Mouse (Mus musculus) heart, postnatal 0 days (tissue): Measurements from ENCODE around the gene Rpgrip1. TPM values are rescaled to one million over a fixed set of nuclear protein-coding genes. Genes with fewer than 3 reads are reported as not detected.
A peak's percentile ranks its signal among the peaks of the same experiment; 100 is the strongest.

Source experiments
- ATAC-seq: fragments of 200-750 bp; cut with Nextera tagmentation; 2 replicates; pipeline ENCODE4 v1.8.0; 2017; ENCODE audit warnings: low read depth, moderate number of reproducible peaks, moderate library complexity; ENCODE audit not compliant: insufficient read depth
- DNase-seq: peaks from one replicate; pipeline ENCODE4 v3.0.0-alpha.2; 2016; ENCODE audit warnings: low spot score
- H3K27ac ChIP-seq: fragments of 300-500 bp; sonication (generic); 2 replicates; pipeline ENCODE4 v1.5.1; 2014; ENCODE audit warnings: low read depth, mild to moderate bottlenecking
- H3K27me3 ChIP-seq: fragments of 300-500 bp; sonication (generic); 2 replicates; pipeline ENCODE4 v1.6.1; 2014; ENCODE audit warnings: low read length, mixed read lengths; ENCODE audit not compliant: control insufficient read depth, insufficient read depth
- H3K36me3 ChIP-seq: fragments of 300-500 bp; sonication (generic); replicated peaks from 2 replicates; pipeline ENCODE4 v1.6.1; 2014; ENCODE audit warnings: low read length, mixed read lengths; ENCODE audit not compliant: control insufficient read depth, insufficient read depth
- H3K4me1 ChIP-seq: fragments of 300-500 bp; sonication (generic); 2 replicates; pipeline ENCODE4 v1.6.1; 2014; ENCODE audit warnings: antibody characterized with exemption; ENCODE audit not compliant: control insufficient read depth, insufficient read depth
- H3K4me2 ChIP-seq: fragments of 300-500 bp; sonication (generic); 2 replicates; pipeline ENCODE4 v1.6.1; 2014; ENCODE audit warnings: low read depth, mild to moderate bottlenecking, low read length, moderate library complexity
- H3K4me3 ChIP-seq: fragments of 300-500 bp; sonication (generic); 2 replicates; pipeline ENCODE4 v1.5.1; 2014; ENCODE audit warnings: low read depth, low read length
- H3K9ac ChIP-seq: fragments of 300-500 bp; sonication (generic); replicated peaks from 2 replicates; pipeline ENCODE4 v1.6.1; 2014; ENCODE audit warnings: low read depth, low read length, mixed read lengths
- H3K9me3 ChIP-seq: fragments of 300-500 bp; sonication (generic); replicated peaks from 2 replicates; pipeline ENCODE4 v1.6.1; 2016; ENCODE audit warnings: low read length; ENCODE audit not compliant: control insufficient read depth
- CTCF ChIP-seq: IDR thresholded peaks from 2 replicates; pipeline ENCODE4 v1.5.1; 2016; ENCODE audit warnings: antibody characterized with exemption, control low read depth, low read depth
- EP300 ChIP-seq: IDR thresholded peaks from 2 replicates; pipeline ENCODE4 v1.6.1; 2016; ENCODE audit warnings: antibody characterized with exemption, low read depth
- WGBS: fragments of 180-500 bp; shearing (Covaris S2); extraction: QIAGEN DNeasy Blood & Tissue Kit; methylation state at CpG from one replicate; pipeline ENCODE4 v1.1.7; 2014; 5-methylcytosine and 5-hydroxymethylcytosine counted together
- polyA plus RNA-seq: library from polyadenylated mRNA; unstranded; fragments of >200 nt; fragmentation: Nextera tagmentation; extraction: Ambion mirVana; gene quantifications from 2 replicates; pipeline ENCODE4 v1.2.1, GENCODE M21; 2015
- total RNA-seq: library from RNA; depleted of rRNA; stranded (reverse); fragments of >200 nt; gene quantifications from 2 replicates; pipeline ENCODE4 v1.2.3, GENCODE M21; 2014; ENCODE audit warnings: low replicate concordance

The Rpgrip1 gene
- total and polyA plus RNA-seq, 2 experiments from 2014 or later, result 0.08 to 23.5 TPM

GRCm38 (mm10) chr14:52120169-52120568, 9.7 kb downstream of the Rpgrip1 start:
- no peaks in the 10 kb centered on the region for H3K36me3 ChIP-seq
- ATAC-seq (no peak), DNase-seq (no peak)
- no peak for TF ChIP-seq CTCF
- TF ChIP-seq EP300, result no peak
- no peak overlapping the region for H3K4me2 ChIP-seq
- WGBS, result 65% methylated on average over 7 of the region's 7 CpGs
- H3K4me1 ChIP-seq, result no peaks in the 10 kb centered on the region
- 0 out of 2 replicates have a peak, but pooled peaks cover 5% of the 10 kb centered on the region for H3K27me3 ChIP-seq
- H3K9me3 ChIP-seq, result no peaks in the 10 kb centered on the region
- no peak overlapping the region for H3K9ac ChIP-seq
- H3K4me3 ChIP-seq, result no peak overlapping the region
- H3K27ac ChIP-seq, result no peak overlapping the region

GRCm38 (mm10) chr14:52123918-52124317, 13.4 kb downstream of the Rpgrip1 start:
- 20% methylated on average over 4 of the region's 4 CpGs for WGBS
- no peak overlapping the region for H3K4me2 ChIP-seq
- H3K4me1 ChIP-seq, result no peaks in the 10 kb centered on the region
- no peak overlapping the region for H3K9ac ChIP-seq
- ATAC-seq (peak; percentile 36; the same call in 1 of the 2 replicates), DNase-seq (peak; percentile 67)
- H3K9me3 ChIP-seq, result no peaks in the 10 kb centered on the region
- H3K36me3 ChIP-seq, result no peaks in the 10 kb centered on the region
- 0 out of 2 replicates have a peak, but pooled peaks cover 5% of the 10 kb centered on the region for H3K27me3 ChIP-seq
- H3K4me3 ChIP-seq, result no peak overlapping the region
- peak; percentile 73 for TF ChIP-seq CTCF
- no peak for TF ChIP-seq EP300
- H3K27ac ChIP-seq, result no peak overlapping the region

DNA sequence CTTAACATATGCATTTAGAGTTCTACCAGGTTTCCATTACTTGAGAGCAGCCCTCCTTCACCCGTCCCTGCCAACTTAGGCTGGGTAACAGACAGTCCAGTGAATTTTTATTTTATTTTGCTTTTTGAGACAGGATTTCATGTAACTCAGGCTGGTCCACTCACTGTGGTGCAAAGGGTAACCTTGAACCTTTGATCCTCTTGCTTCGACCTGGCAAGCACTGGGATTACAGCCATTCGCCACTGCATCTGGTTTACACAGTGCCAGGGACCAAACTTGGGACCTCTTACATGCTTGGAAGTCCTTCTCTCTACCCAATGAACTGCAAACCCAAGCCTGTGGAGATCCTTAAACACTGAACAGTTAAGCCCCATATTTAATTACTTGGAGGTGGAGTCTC, 14.1 kb downstream of the Rpgrip1 start:
- no peak overlapping the region for H3K27ac ChIP-seq
- 91% methylated on average over 3 of the region's 3 CpGs for WGBS
- no peaks in the 10 kb centered on the region for H3K9me3 ChIP-seq
- 0 out of 2 replicates have a peak, but pooled peaks cover 5% of the 10 kb centered on the region for H3K27me3 ChIP-seq
- ATAC-seq, result no peak
- H3K9ac ChIP-seq, result no peak overlapping the region
- H3K4me1 ChIP-seq, result no peaks in the 10 kb centered on the region
- H3K36me3 ChIP-seq, result no peaks in the 10 kb centered on the region
- no peak for DNase-seq
- TF ChIP-seq CTCF, result no peak
- TF ChIP-seq EP300, result no peak
- no peak overlapping the region for H3K4me2 ChIP-seq
- no peak overlapping the region for H3K4me3 ChIP-seq

DNA sequence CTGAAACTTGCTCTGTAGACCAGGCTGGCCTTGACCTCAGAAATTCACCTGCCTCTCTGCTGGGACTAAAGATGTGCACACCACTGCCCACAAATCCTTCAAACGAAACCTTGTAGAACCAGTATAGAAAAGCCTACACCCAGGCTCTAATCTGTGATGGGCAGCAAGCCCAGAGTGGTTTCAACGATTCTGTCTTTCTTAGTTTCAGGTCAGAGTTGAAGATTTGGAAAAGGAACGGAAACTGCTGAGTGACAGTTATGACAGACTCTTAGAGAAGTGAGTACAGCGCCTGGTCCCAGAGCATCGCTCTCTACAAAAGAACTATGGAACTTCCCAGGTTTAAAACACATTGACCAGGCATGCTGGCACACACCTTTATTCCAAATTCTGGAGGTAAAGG, 23.1 kb downstream of the Rpgrip1 start:
- ATAC-seq (no peak), DNase-seq (no peak)
- no peaks in the 10 kb centered on the region for H3K4me1 ChIP-seq
- H3K4me3 ChIP-seq, result no peak overlapping the region
- no peak overlapping the region for H3K9ac ChIP-seq
- no peak overlapping the region for H3K4me2 ChIP-seq
- TF ChIP-seq CTCF (no peak), EP300 (no peak)
- H3K36me3 ChIP-seq, result no peaks in the 10 kb centered on the region
- no peaks in the 10 kb centered on the region for H3K9me3 ChIP-seq
- 59% methylated on average over 5 of the region's 5 CpGs for WGBS
- H3K27ac ChIP-seq, result no peak overlapping the region
- no peaks in the 10 kb centered on the region for H3K27me3 ChIP-seq

DNA sequence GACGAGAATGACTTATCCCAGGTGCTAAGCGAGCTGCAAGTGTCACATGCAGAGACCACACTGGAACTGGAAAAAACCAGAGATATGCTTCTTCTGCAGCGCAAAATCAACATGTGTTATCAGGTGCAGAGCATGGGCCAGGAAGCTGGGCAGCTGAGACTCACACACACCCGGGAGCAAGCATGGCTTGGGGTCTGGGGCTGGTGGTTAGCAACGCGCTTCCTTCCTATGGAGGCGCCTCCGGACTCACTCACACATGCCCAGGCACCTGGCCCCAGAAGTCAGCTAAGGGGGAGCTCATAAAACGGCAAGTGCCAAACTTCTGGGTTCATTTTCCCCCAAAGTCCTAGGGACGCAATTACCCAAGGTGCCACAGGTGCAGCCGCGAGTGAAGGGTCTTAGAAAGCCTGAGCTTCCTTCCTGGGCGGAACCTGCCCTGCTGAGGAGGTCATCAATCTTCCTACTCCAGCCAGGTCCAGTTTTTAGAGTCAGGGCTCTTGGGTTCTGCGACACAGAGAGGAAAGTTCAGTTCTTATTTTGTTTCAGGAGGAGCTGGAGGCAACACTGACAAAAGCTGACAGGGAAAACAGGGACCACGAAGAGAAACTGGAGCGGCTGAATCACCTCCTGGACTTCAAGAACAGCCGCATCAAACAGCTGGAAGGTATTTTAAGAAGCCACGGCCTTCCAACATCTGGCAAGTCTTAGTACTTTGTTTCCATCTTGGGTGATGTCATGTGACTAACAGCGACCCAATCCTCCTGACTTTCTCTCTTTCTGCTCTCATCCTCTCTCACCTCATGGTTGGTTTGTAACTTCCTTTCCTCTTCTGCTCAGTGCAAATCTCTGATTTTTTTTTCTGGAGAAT, 30.3 kb downstream of the Rpgrip1 start:
- Histone ChIP-seq H3K4me2 (peak overlapping the region; percentile 65), H3K4me3 (peak overlapping the region; percentile 30), H3K9me3 (no peaks in the 10 kb centered on the region), H3K36me3 (no peaks in the 10 kb centered on the region), H3K27me3 (no peaks in the 10 kb centered on the region), H3K4me1 (peaks cover 6% of the 10 kb centered on the region; the same call in 1 of the 2 replicates), H3K9ac (peak overlapping the region; percentile 24; the same call in 1 of the 2 replicates), H3K27ac (no peak overlapping the region)
- WGBS, result 32% methylated on average over 19 of the region's 19 CpGs
- peak; percentile 36 for DNase-seq
- ATAC-seq, result no peak; the same call in 1 of the 2 replicates
- no peak for TF ChIP-seq CTCF
- no peak for TF ChIP-seq EP300
